10 mouse cellular contexts compared by ENCODE assay signal in genomic region chr4:108196277-108196855, GRCm38 (mm10). TPM values are rescaled to one million over a fixed set of nuclear protein-coding genes. Genes with fewer than 3 reads are reported as not detected.
DNase-seq lines count a peak whose midpoint lies in the region; ATAC-seq and TF ChIP-seq lines count a peak whose summit lies in the region.
"Had no signal": no experiment of that assay in that cellular context is flagged by ENCODE, and none has a peak within 500 bp of the region (broad histone marks: within the 10 kb centered on the region; RNA-seq: fewer than 3 reads in every experiment).

No protein-coding gene starts in this region.

- no peaks in the 10 kb centered on the region for H3K36me3 ChIP-seq in heart, embryonic 12.5 days
- H3K36me3 ChIP-seq: midbrain, embryonic 15.5 days had no signal

- WGBS in heart, embryonic 12.5 days: 59% methylated on average over 6 of the region's 6 CpGs

- no peak for ATAC-seq in heart, embryonic 12.5 days (ENCODE audit: insufficient number of reproducible peaks, low FRiP score)
- ATAC-seq: midbrain, embryonic 15.5 days had no signal

- DNase-seq in heart, adult 11 months: peak; percentile 91
- DNase-seq in retina, postnatal 7 days (ENCODE audit: low read depth, low spot score): peak; percentile 11
- DNase-seq in retina, embryonic 14.5 days (ENCODE audit: low spot score): no peak
- peak; percentile 62 for DNase-seq in gastrocnemius, adult 2 months
- no peak for DNase-seq in spleen, adult 18-20 months
- DNase-seq in liver: no peak
- no peak for DNase-seq in lung, postnatal 36 days

- TF ChIP-seq CTCF in gastrocnemius, adult 2 months (IDR thresholded peaks at IDR 0.05): no peak

- no peaks in the 10 kb centered on the region for H3K9me3 ChIP-seq in heart, embryonic 12.5 days (replicated peaks)
- H3K9me3 ChIP-seq: midbrain, embryonic 15.5 days had no signal

- H3K27me3 ChIP-seq in heart, embryonic 12.5 days (replicated peaks): no peaks in the 10 kb centered on the region
- H3K27me3 ChIP-seq: midbrain, embryonic 15.5 days had no signal

- H3K9ac ChIP-seq in heart, embryonic 12.5 days: no peak overlapping the region
- H3K9ac ChIP-seq: midbrain, embryonic 15.5 days had no signal

- no peak overlapping the region for H3K4me2 ChIP-seq in heart, embryonic 12.5 days
- H3K4me2 ChIP-seq: midbrain, embryonic 15.5 days had no signal

- 0 out of 2 replicates have a peak, but pooled peaks cover 3% of the 10 kb centered on the region for H3K4me1 ChIP-seq in heart, embryonic 12.5 days (replicated peaks)
- H3K4me1 ChIP-seq: midbrain, embryonic 15.5 days had no signal

- intact Hi-C loops in gastrocnemius, adult 2 months (cut with DNase I): no loop called here

- H3K4me3 ChIP-seq in heart, embryonic 12.5 days: no peak overlapping the region
- H3K4me3 ChIP-seq in gastrocnemius, adult 2 months: peak overlapping the region; percentile 60
- H3K4me3 ChIP-seq: midbrain, embryonic 15.5 days had no signal

- no peak overlapping the region for H3K27ac ChIP-seq in heart, embryonic 12.5 days (ENCODE audit: poor library complexity, severe bottlenecking)
- peak overlapping the region; percentile 88 for H3K27ac ChIP-seq in gastrocnemius, adult 2 months
- H3K27ac ChIP-seq: midbrain, embryonic 15.5 days had no signal

RNA-seq across cellular contexts. Expression of gene Zyg11a, which starts 21.5 kb away (rescaled TPM):
- 0.13 TPM in 1 of 2 replicates, not detected in the other for polyA plus RNA-seq in heart, embryonic 12.5 days (2016; fragmentation: Nextera tagmentation; extraction: Ambion mirVana)
- total RNA-seq in gastrocnemius, adult 2 months (2021): under 1 TPM; 0.50 to 0.54 TPM
- polyA plus RNA-seq: heart, embryonic 14.5 days; midbrain, embryonic 15.5 days had no signal

RNA-seq across cellular contexts. Expression of gene Echdc2, which starts 31.1 kb away (rescaled TPM):
- 14.5 and 14.6 TPM in 2 replicates for polyA plus RNA-seq in heart, embryonic 12.5 days (2016; fragmentation: Nextera tagmentation; extraction: Ambion mirVana)
- 1 to 10 TPM; 5.8 to 7.9 TPM for total RNA-seq in gastrocnemius, adult 2 months (2021)

RNA-seq across cellular contexts. Expression of gene Scp2, which starts 51.6 kb away (rescaled TPM):
- 166 and 168 TPM in 2 replicates for polyA plus RNA-seq in heart, embryonic 12.5 days (2016; fragmentation: Nextera tagmentation; extraction: Ambion mirVana)
- 100 to 1,000 TPM; 140 to 152 TPM for total RNA-seq in gastrocnemius, adult 2 months (2021)

Comparison
In these comparisons a context has a peak if more than half of its experiments do, and no peak if none do; other contexts are left out.
1. DNase-seq: peak in heart, adult 11 months (single experiment), retina, postnatal 7 days (single experiment) and gastrocnemius, adult 2 months (single experiment); none in retina, embryonic 14.5 days (single experiment), spleen, adult 18-20 months (0 of 2), liver (single experiment) and lung, postnatal 36 days (single experiment).